Mouse (Mus musculus) brain, adult 2 months (tissue): Measurements from ENCODE around the gene E330034G19Rik.
"Not testable (repeated sequence)": the region's sequence is repeated elsewhere in the genome, so short reads cannot be mapped to it uniquely, and the experiment has no call there.

Experiments
- DNase-seq: peaks from one replicate; pipeline ENCODE4 v3.0.0; 2011; ENCODE audit warnings: low read depth, low spot score

The E330034G19Rik gene

GRCm38 (mm10) chr14:24347007-24347406 lies 54.0 kb downstream of the E330034G19Rik start:
- DNase-seq, result not testable (repeated sequence)

- peak; percentile 42 for DNase-seq
These were observed 65.4 kb downstream of the E330034G19Rik start for GRCm38 (mm10) chr14:24358295-24358951.
